30 mouse cellular contexts compared by ENCODE assay signal in genomic region chr5:135127669-135128068, GRCm38 (mm10). TPM values are rescaled to one million over a fixed set of nuclear protein-coding genes. Genes with fewer than 3 reads are reported as not detected.
A peak's percentile ranks its signal among the peaks of the same experiment; 100 is the strongest.
DNase-seq lines count a peak whose midpoint lies in the region; ATAC-seq lines count a peak whose summit lies in the region.
"Had no signal": no experiment of that assay in that cellular context is flagged by ENCODE, and none has a peak within 500 bp of the region (broad histone marks: within the 10 kb centered on the region; RNA-seq: fewer than 3 reads in every experiment).

No protein-coding gene starts in this region.

- intact Hi-C loops in heart, postnatal 36 days (cut with DNase I): no loop called here

- no peaks in the 10 kb centered on the region for H3K36me3 ChIP-seq in heart, embryonic 15.5 days
- H3K36me3 ChIP-seq: embryonic facial prominence, embryonic 13.5 days; forebrain, embryonic 10.5 days; G1E; heart, embryonic 10.5 days; heart, embryonic 13.5 days; hindbrain, embryonic 10.5 days; hindbrain, embryonic 13.5 days had no signal

- 68% methylated on average over 6 of the region's 6 CpGs for WGBS in heart, embryonic 15.5 days

- no peak overlapping the region for H3K9ac ChIP-seq in heart, embryonic 15.5 days
- H3K9ac ChIP-seq: embryonic facial prominence, embryonic 13.5 days; forebrain, embryonic 13.5 days; heart, embryonic 13.5 days; hindbrain, embryonic 13.5 days had no signal

- no peak overlapping the region for H3K4me2 ChIP-seq in heart, embryonic 15.5 days
- H3K4me2 ChIP-seq: embryonic facial prominence, embryonic 13.5 days; forebrain, embryonic 13.5 days; heart, embryonic 13.5 days; hindbrain, embryonic 13.5 days had no signal

- no peaks in the 10 kb centered on the region for H3K4me1 ChIP-seq in heart, embryonic 15.5 days (replicated peaks)
- H3K4me1 ChIP-seq: embryonic facial prominence, embryonic 13.5 days; forebrain, embryonic 10.5 days; forebrain, embryonic 13.5 days; heart, embryonic 13.5 days; hindbrain, embryonic 10.5 days; hindbrain, embryonic 13.5 days had no signal

- ATAC-seq in heart, embryonic 15.5 days (replicated peaks; ENCODE audit: insufficient number of reproducible peaks, insufficient read depth, low FRiP score, low read depth): 0 out of 2 replicates have a peak, but pooled peaks have one; percentile 31
- ATAC-seq in megakaryocyte progenitor cell, adult 5-6 weeks (replicated peaks; ENCODE audit: poor library complexity): peak; percentile 61
- no peak for ATAC-seq in erythroblast, adult 5-6 weeks (replicated peaks; ENCODE audit: low FRiP score, poor library complexity, severe bottlenecking)
- ATAC-seq: forebrain, embryonic 13.5 days; forebrain, embryonic 16.5 days; hindbrain, embryonic 16.5 days; Patski had no signal

- no peak overlapping the region for H3K4me3 ChIP-seq in heart, embryonic 15.5 days
- H3K4me3 ChIP-seq: embryonic facial prominence, embryonic 13.5 days; forebrain, embryonic 10.5 days; forebrain, embryonic 13.5 days; heart, embryonic 10.5 days; heart, embryonic 13.5 days; hindbrain, embryonic 10.5 days; hindbrain, embryonic 13.5 days had no signal

- no peak overlapping the region for H3K27ac ChIP-seq in heart, embryonic 15.5 days
- H3K27ac ChIP-seq: embryonic facial prominence, embryonic 13.5 days; forebrain, embryonic 10.5 days; forebrain, embryonic 13.5 days; heart, embryonic 10.5 days; heart, embryonic 13.5 days; hindbrain, embryonic 10.5 days; hindbrain, embryonic 13.5 days had no signal

- H3K9me3 ChIP-seq in heart, embryonic 15.5 days (replicated peaks): no peaks in the 10 kb centered on the region
- H3K9me3 ChIP-seq: embryonic facial prominence, embryonic 13.5 days; forebrain, embryonic 10.5 days; forebrain, embryonic 13.5 days; G1E; heart, embryonic 10.5 days; heart, embryonic 13.5 days; hindbrain, embryonic 10.5 days; hindbrain, embryonic 13.5 days had no signal

- no peak for DNase-seq in heart, postnatal 36 days
- DNase-seq in right cerebral cortex, postnatal 14 days: peak; percentile 20
- DNase-seq in right cerebral cortex, postnatal 36 days (ENCODE audit: low spot score in 2 of 2): no peak
- DNase-seq in thymus, postnatal 14 days: no peak
- DNase-seq: adrenal gland, postnatal 10 days; adrenal gland, postnatal 36 days; B cell, adult 2 months; cerebellum, adult 11 months; cerebellum, adult 2 months; cerebellum, adult 9-11 months; cerebellum, postnatal 25 days; gastrocnemius, postnatal 10 days; gastrocnemius, postnatal 36 days; heart, adult 18-20 months had no signal

- peaks cover 28% of the 10 kb centered on the region for H3K27me3 ChIP-seq in heart, embryonic 15.5 days

RNA-seq across cellular contexts. Expression of gene Tbl2, which starts 21.8 kb away (rescaled TPM):
- 17.2 and 20.2 TPM in 2 replicates for polyA plus RNA-seq in heart, embryonic 15.5 days (2015; fragmentation: Nextera tagmentation; extraction: Ambion mirVana)
- 10 to 100 TPM; 11.7 to 12.8 TPM for total RNA-seq in heart, postnatal 36 days (2021)
- total RNA-seq in megakaryocyte progenitor cell, adult 5-6 weeks (2015): 10.9 and 11.0 TPM in 2 replicates
- total RNA-seq in megakaryocyte progenitor cell, adult 5-6 weeks (2017): 14.9 and 18.7 TPM in 2 replicates
- 1.5 and 3.6 TPM in 2 replicates for total RNA-seq in erythroblast, adult 5-6 weeks (2015; ENCODE audit: low replicate concordance)
- 2.8 and 3.7 TPM in 2 replicates for total RNA-seq in erythroblast, adult 5-6 weeks (2017; ENCODE audit: low replicate concordance)

RNA-seq across cellular contexts. Expression of gene Mlxipl, which starts 38.0 kb away (rescaled TPM):
- 1.4 and 2.2 TPM in 2 replicates for polyA plus RNA-seq in heart, embryonic 15.5 days (2015; fragmentation: Nextera tagmentation; extraction: Ambion mirVana)
- total RNA-seq in heart, postnatal 36 days (2021): 10 to 100 TPM; 23.5 to 31.7 TPM
- 0.07 and 0.27 TPM in 2 replicates for total RNA-seq in megakaryocyte progenitor cell, adult 5-6 weeks (2015)
- not detected in 2 replicates for total RNA-seq in megakaryocyte progenitor cell, adult 5-6 weeks (2017)
- total RNA-seq in erythroblast, adult 5-6 weeks (2015; ENCODE audit: low replicate concordance): not detected in 2 replicates
- total RNA-seq in erythroblast, adult 5-6 weeks (2017; ENCODE audit: low replicate concordance): 0.51 TPM in 1 of 2 replicates, not detected in the other
- total RNA-seq: CH12.LX; common myeloid progenitor, adult 5-6 weeks had no signal
- polyA plus RNA-seq: G1E had no signal

RNA-seq across cellular contexts. Expression of gene Bcl7b, which starts 40.4 kb away (rescaled TPM):
- polyA plus RNA-seq in heart, embryonic 15.5 days (2015; fragmentation: Nextera tagmentation; extraction: Ambion mirVana): 39.3 and 39.4 TPM in 2 replicates
- total RNA-seq in heart, postnatal 36 days (2021): 10 to 100 TPM; 41.3 to 43.4 TPM
- total RNA-seq in megakaryocyte progenitor cell, adult 5-6 weeks (2015): 18.1 and 18.7 TPM in 2 replicates
- total RNA-seq in megakaryocyte progenitor cell, adult 5-6 weeks (2017): 24.8 and 25.2 TPM in 2 replicates
- 6.0 and 10.0 TPM in 2 replicates for total RNA-seq in erythroblast, adult 5-6 weeks (2015; ENCODE audit: low replicate concordance)
- total RNA-seq in erythroblast, adult 5-6 weeks (2017; ENCODE audit: low replicate concordance): 12.9 and 19.2 TPM in 2 replicates

RNA-seq across cellular contexts. Expression of gene Vps37d, which starts 49.6 kb away (rescaled TPM):
- 2.5 and 4.1 TPM in 2 replicates for polyA plus RNA-seq in heart, embryonic 15.5 days (2015; fragmentation: Nextera tagmentation; extraction: Ambion mirVana)
- total RNA-seq in heart, postnatal 36 days (2021): 1 to 10 TPM in 1 of 2 experiments, under 1 TPM in 1; 0.95 to 1.6 TPM
- not detected in 2 replicates for total RNA-seq in megakaryocyte progenitor cell, adult 5-6 weeks (2015)
- not detected in 2 replicates for total RNA-seq in megakaryocyte progenitor cell, adult 5-6 weeks (2017)
- total RNA-seq in erythroblast, adult 5-6 weeks (2015; ENCODE audit: low replicate concordance): not detected in 2 replicates
- not detected in 2 replicates for total RNA-seq in erythroblast, adult 5-6 weeks (2017; ENCODE audit: low replicate concordance)
- total RNA-seq: common myeloid progenitor, adult 5-6 weeks; G1E had no signal

RNA-seq across cellular contexts. Expression of gene Baz1b, which starts 59.4 kb away (rescaled TPM):
- polyA plus RNA-seq in heart, embryonic 15.5 days (2015; fragmentation: Nextera tagmentation; extraction: Ambion mirVana): 20.9 and 25.8 TPM in 2 replicates
- total RNA-seq in heart, postnatal 36 days (2021): 10 to 100 TPM; 41.4 to 43.0 TPM
- 72.1 and 90.2 TPM in 2 replicates for total RNA-seq in megakaryocyte progenitor cell, adult 5-6 weeks (2015)
- total RNA-seq in megakaryocyte progenitor cell, adult 5-6 weeks (2017): 128 and 160 TPM in 2 replicates
- total RNA-seq in erythroblast, adult 5-6 weeks (2015; ENCODE audit: low replicate concordance): 33.4 and 39.8 TPM in 2 replicates
- total RNA-seq in erythroblast, adult 5-6 weeks (2017; ENCODE audit: low replicate concordance): 91.2 and 108 TPM in 2 replicates

Comparison
In these comparisons a context has a peak if more than half of its experiments do, and no peak if none do; other contexts are left out.
1. RNA of gene Mlxipl, which starts 38.0 kb away (total RNA-seq): 23.5 to 31.7 TPM in heart, postnatal 36 days; 0.51 TPM in erythroblast, adult 5-6 weeks and 0.07 to 0.27 TPM in megakaryocyte progenitor cell, adult 5-6 weeks; every median in the first group is over 10 times any median in the second.